Mouse (Mus musculus) hindbrain, embryonic 15.5 days (tissue): ENCODE data around the gene Klk8. TPM values are rescaled to one million over a fixed set of nuclear protein-coding genes. Genes with fewer than 3 reads are reported as not detected.

ENCODE experiments used
- ATAC-seq: fragments of 200-750 bp; cut with Nextera tagmentation; 2 replicates; pipeline ENCODE4 v1.8.0; 2017; ENCODE audit warnings: low read depth, moderate number of reproducible peaks, moderate TSS enrichment; ENCODE audit not compliant: low FRiP score
- H3K27ac ChIP-seq: fragments of 300-500 bp; sonication (generic); replicated peaks from 2 replicates; pipeline ENCODE4 v1.5.1; 2015; ENCODE audit warnings: mild to moderate bottlenecking, inconsistent platforms
- H3K27me3 ChIP-seq: fragments of 300-500 bp; sonication (generic); 2 replicates; pipeline ENCODE4 v1.6.1; 2015; ENCODE audit warnings: control low read depth, inconsistent platforms
- H3K36me3 ChIP-seq: fragments of 300-500 bp; sonication (generic); 2 replicates; pipeline ENCODE4 v1.6.1; 2015; ENCODE audit warnings: control low read depth, inconsistent platforms
- H3K4me1 ChIP-seq: fragments of 300-500 bp; sonication (generic); replicated peaks from 2 replicates; pipeline ENCODE4 v1.6.1; 2015; ENCODE audit warnings: control low read depth, inconsistent platforms
- H3K4me2 ChIP-seq: fragments of 300-500 bp; sonication (generic); 2 replicates; pipeline ENCODE4 v1.6.1; 2015; ENCODE audit warnings: moderate library complexity, mild to moderate bottlenecking, inconsistent platforms
- H3K4me3 ChIP-seq: fragments of 300-500 bp; sonication (generic); 2 replicates; pipeline ENCODE4 v1.5.1; 2015; ENCODE audit warnings: mild to moderate bottlenecking, inconsistent platforms
- H3K9ac ChIP-seq: fragments of 300-500 bp; sonication (generic); 2 replicates; pipeline ENCODE4 v1.6.1; 2015; ENCODE audit warnings: inconsistent platforms
- H3K9me3 ChIP-seq: fragments of 300-500 bp; sonication (generic); 2 replicates; pipeline ENCODE4 v1.6.1; 2016; ENCODE audit warnings: control low read depth, inconsistent platforms
- WGBS: fragments of 180-500 bp; shearing (Covaris S2); methylation state at CpG from one replicate; pipeline ENCODE4 v1.1.7; 2015; 5-methylcytosine and 5-hydroxymethylcytosine counted together
- polyA plus RNA-seq: library from polyadenylated mRNA; unstranded; fragments of >200 nt; fragmentation: Nextera tagmentation; extraction: Ambion mirVana; gene quantifications from 2 replicates; pipeline ENCODE4 v1.2.1, GENCODE M21; 2015

The Klk8 gene
- 10.1 TPM in 2 replicates for polyA plus RNA-seq

- Histone ChIP-seq H3K9ac (peak within 1 kb of the TSS; percentile 36), H3K36me3 (no peaks in the 10 kb centered on the region), H3K4me1 (peaks cover 17% of the 10 kb centered on the region), H3K9me3 (no peaks in the 10 kb centered on the region), H3K27me3 (peaks cover 22% of the 10 kb centered on the region; the same call in 1 of the 2 replicates), H3K27ac (no peak within 1 kb of the TSS), H3K4me3 (peak within 1 kb of the TSS; percentile 47), H3K4me2 (peak within 1 kb of the TSS; percentile 76)
- peak; percentile 63 for ATAC-seq
- WGBS: under 1% methylated on average over 28 of the region's 28 CpGs
Measured at GRCm38 (mm10) chr7:43797333-43797769, at the start of gene Klk8. TSS of gene Klk8 (plus strand) at chr7:43797577.

- no peak overlapping the region for H3K27ac ChIP-seq
- no peak overlapping the region for H3K4me2 ChIP-seq
- H3K36me3 ChIP-seq: no peaks in the 10 kb centered on the region
- H3K9me3 ChIP-seq: no peaks in the 10 kb centered on the region
- H3K9ac ChIP-seq: no peak overlapping the region
- ATAC-seq: no peak
- H3K4me1 ChIP-seq: no peaks in the 10 kb centered on the region
- 58% methylated on average over 1 of the region's 1 CpGs for WGBS
- H3K4me3 ChIP-seq: no peak overlapping the region
- no peaks in the 10 kb centered on the region for H3K27me3 ChIP-seq
Measured at GRCm38 (mm10) chr7:43747788-43748187, 49.6 kb upstream of the Klk8 start.

DNA sequence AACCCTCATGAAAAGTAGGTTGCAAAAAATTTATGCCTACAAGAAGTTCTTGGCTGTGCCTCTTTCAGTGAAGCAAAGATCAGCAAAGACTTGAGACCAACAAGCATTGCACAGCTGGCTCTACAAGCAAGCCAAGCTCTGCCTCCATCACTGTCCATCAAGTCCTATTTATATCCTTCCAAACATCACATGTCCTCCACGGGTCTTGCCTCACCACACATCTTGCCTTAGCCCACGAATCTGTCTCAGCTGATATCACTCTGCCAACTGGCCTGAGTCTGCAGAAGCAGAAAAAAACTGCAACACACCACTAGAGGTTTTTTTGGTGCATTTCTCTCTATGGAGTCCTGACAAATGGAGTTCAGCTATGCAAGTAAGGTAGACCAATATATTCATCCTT, 44.6 kb upstream of the Klk8 start:
- no peaks in the 10 kb centered on the region for H3K4me1 ChIP-seq
- H3K9me3 ChIP-seq: no peaks in the 10 kb centered on the region
- H3K36me3 ChIP-seq: no peaks in the 10 kb centered on the region
- 83% methylated on average over 2 of the region's 2 CpGs for WGBS
- no peak overlapping the region for H3K27ac ChIP-seq
- no peak overlapping the region for H3K4me3 ChIP-seq
- H3K27me3 ChIP-seq: no peaks in the 10 kb centered on the region
- ATAC-seq: no peak
- no peak overlapping the region for H3K9ac ChIP-seq
- no peak overlapping the region for H3K4me2 ChIP-seq

GRCm38 (mm10) chr7:43766484-43766883, 30.9 kb upstream of the Klk8 start:
- Histone ChIP-seq H3K9me3 (no peaks in the 10 kb centered on the region), H3K36me3 (no peaks in the 10 kb centered on the region), H3K4me2 (no peak overlapping the region), H3K27ac (no peak overlapping the region), H3K4me3 (no peak overlapping the region), H3K4me1 (no peaks in the 10 kb centered on the region), H3K9ac (no peak overlapping the region), H3K27me3 (no peaks in the 10 kb centered on the region)
- no peak for ATAC-seq
- 43% methylated on average over 8 of the region's 8 CpGs for WGBS

GRCm38 (mm10) chr7:43768597-43768996, 28.8 kb upstream of the Klk8 start, which contains the start of gene Klk12:
TSS of gene Klk12 (plus strand) at chr7:43768897.
- ATAC-seq: no peak
- WGBS: 84% methylated on average over 4 of the region's 4 CpGs

GRCm38 (mm10) chr7:43769636-43770035, 27.7 kb upstream of the Klk8 start:
- H3K4me3 ChIP-seq: no peak overlapping the region
- WGBS: 90% methylated on average over 8 of the region's 8 CpGs

More at GRCm38 (mm10) chr7:43768597-43768996, 28.8 kb upstream of the Klk8 start, which contains the start of gene Klk12:
- no peaks in the 10 kb centered on the region for H3K4me1 ChIP-seq
- H3K27me3 ChIP-seq: no peaks in the 10 kb centered on the region
- no peaks in the 10 kb centered on the region for H3K9me3 ChIP-seq
- H3K36me3 ChIP-seq: no peaks in the 10 kb centered on the region
- H3K9ac ChIP-seq: no peak within 1 kb of the TSS
- H3K4me3 ChIP-seq: no peak within 1 kb of the TSS
- no peak within 1 kb of the TSS for H3K4me2 ChIP-seq
- no peak within 1 kb of the TSS for H3K27ac ChIP-seq

DNA sequence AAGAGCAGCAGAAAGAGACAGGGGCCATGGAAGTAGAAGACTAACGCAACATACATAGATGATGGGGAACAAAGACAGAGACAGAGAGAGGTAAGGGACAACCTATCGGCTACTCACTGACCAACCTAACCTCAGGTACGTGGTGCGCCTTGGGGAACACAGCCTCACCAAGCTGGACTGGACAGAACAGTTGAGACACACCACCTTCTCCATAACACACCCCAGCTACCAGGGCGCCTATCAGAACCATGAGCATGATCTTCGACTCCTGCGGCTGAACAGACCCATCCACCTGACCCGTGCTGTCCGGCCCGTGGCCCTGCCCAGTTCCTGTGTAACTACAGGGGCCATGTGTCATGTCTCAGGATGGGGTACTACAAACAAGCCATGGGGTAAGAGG, 26.7 kb upstream of the Klk8 start:
- Histone ChIP-seq H3K4me1 (no peaks in the 10 kb centered on the region), H3K4me3 (no peak overlapping the region), H3K27me3 (no peaks in the 10 kb centered on the region), H3K4me2 (no peak overlapping the region), H3K9me3 (no peaks in the 10 kb centered on the region), H3K36me3 (no peaks in the 10 kb centered on the region), H3K27ac (no peak overlapping the region), H3K9ac (no peak overlapping the region)
- 91% methylated on average over 10 of the region's 10 CpGs for WGBS
- no peak for ATAC-seq

More at GRCm38 (mm10) chr7:43769636-43770035, 27.7 kb upstream of the Klk8 start:
- H3K27ac ChIP-seq: no peak overlapping the region
- no peaks in the 10 kb centered on the region for H3K36me3 ChIP-seq
- H3K27me3 ChIP-seq: no peaks in the 10 kb centered on the region
- no peak overlapping the region for H3K4me2 ChIP-seq
- H3K4me1 ChIP-seq: no peaks in the 10 kb centered on the region
- no peak for ATAC-seq
- H3K9me3 ChIP-seq: no peaks in the 10 kb centered on the region
- H3K9ac ChIP-seq: no peak overlapping the region

- Histone ChIP-seq H3K9ac (no peak overlapping the region), H3K4me3 (no peak overlapping the region), H3K36me3 (no peaks in the 10 kb centered on the region), H3K27me3 (no peaks in the 10 kb centered on the region), H3K4me2 (no peak overlapping the region), H3K9me3 (no peaks in the 10 kb centered on the region), H3K27ac (no peak overlapping the region), H3K4me1 (no peaks in the 10 kb centered on the region)
- no peak for ATAC-seq
- 95% methylated on average over 6 of the region's 6 CpGs for WGBS
Measured at GRCm38 (mm10) chr7:43771916-43772315, 25.5 kb upstream of the Klk8 start.

GRCm38 (mm10) chr7:43772901-43773300, 24.5 kb upstream of the Klk8 start:
- no peaks in the 10 kb centered on the region for H3K27me3 ChIP-seq
- no peak overlapping the region for H3K9ac ChIP-seq
- H3K4me1 ChIP-seq: no peaks in the 10 kb centered on the region
- H3K4me3 ChIP-seq: no peak overlapping the region
- no peaks in the 10 kb centered on the region for H3K36me3 ChIP-seq
- H3K4me2 ChIP-seq: no peak overlapping the region
- WGBS: 67% methylated on average over 3 of the region's 3 CpGs
- no peaks in the 10 kb centered on the region for H3K9me3 ChIP-seq
- H3K27ac ChIP-seq: no peak overlapping the region
- ATAC-seq: no peak

- Histone ChIP-seq H3K9me3 (no peaks in the 10 kb centered on the region), H3K9ac (no peak within 1 kb of the TSS), H3K36me3 (no peaks in the 10 kb centered on the region), H3K4me3 (no peak within 1 kb of the TSS), H3K27me3 (no peaks in the 10 kb centered on the region), H3K4me1 (no peaks in the 10 kb centered on the region), H3K27ac (no peak within 1 kb of the TSS), H3K4me2 (no peak within 1 kb of the TSS)
- 91% methylated on average over 5 of the region's 5 CpGs for WGBS
- ATAC-seq: no peak
Measured at GRCm38 (mm10) chr7:43774364-43774763, 23.0 kb upstream of the Klk8 start, which contains the start of gene Klk11. TSS of gene Klk11 (plus strand) at chr7:43774604.

GRCm38 (mm10) chr7:43774802-43775201, 22.6 kb upstream of the Klk8 start:
- H3K9ac ChIP-seq: no peak overlapping the region
- H3K4me1 ChIP-seq: no peaks in the 10 kb centered on the region
- H3K9me3 ChIP-seq: no peaks in the 10 kb centered on the region
- H3K27me3 ChIP-seq: no peaks in the 10 kb centered on the region
- no peaks in the 10 kb centered on the region for H3K36me3 ChIP-seq
- WGBS: 49% methylated on average over 6 of the region's 6 CpGs
- no peak overlapping the region for H3K27ac ChIP-seq
- no peak overlapping the region for H3K4me2 ChIP-seq
- H3K4me3 ChIP-seq: no peak overlapping the region
- ATAC-seq: no peak

- 62% methylated on average over 6 of the region's 7 CpGs for WGBS
- no peak overlapping the region for H3K9ac ChIP-seq
- no peaks in the 10 kb centered on the region for H3K36me3 ChIP-seq
- no peak overlapping the region for H3K27ac ChIP-seq
- no peaks in the 10 kb centered on the region for H3K9me3 ChIP-seq
- no peaks in the 10 kb centered on the region for H3K27me3 ChIP-seq
- H3K4me2 ChIP-seq: no peak overlapping the region
- ATAC-seq: no peak
- no peaks in the 10 kb centered on the region for H3K4me1 ChIP-seq
- H3K4me3 ChIP-seq: no peak overlapping the region
Measured at GRCm38 (mm10) chr7:43775311-43776057, 21.9 kb upstream of the Klk8 start.
